Mouse (Mus musculus): ENCODE results near the gene Upk2. TPM values are rescaled to one million over a fixed set of nuclear protein-coding genes. Genes with fewer than 3 reads are reported as not detected.
A peak's percentile ranks its signal among the peaks of the same experiment; 100 is the strongest.

Upk2 gene
- polyA plus RNA-seq, 1 experiment from 2014 or later = not detected

- Histone ChIP-seq H3K4me1 (ENCODE audit: control insufficient read depth, insufficient read depth, low read length) (peaks cover 84% of the 10 kb centered on the region), H3K27ac (ENCODE audit: low read depth, low read length) (no peak overlapping the region; the same call in 1 of the 2 replicates), H3K9me3 (replicated peaks; ENCODE audit: control insufficient read depth, low read length) (no peaks in the 10 kb centered on the region), H3K36me3 (ENCODE audit: control insufficient read depth, insufficient read depth, low read length) (0 out of 2 replicates have a peak, but pooled peaks cover 5% of the 10 kb centered on the region), H3K27me3 (replicated peaks; ENCODE audit: control insufficient read depth, insufficient read depth, low read length) (no peaks in the 10 kb centered on the region), H3K4me2 (ENCODE audit: low read length) (peak overlapping the region; percentile 95), H3K4me3 (ENCODE audit: low read depth, low read length) (peak overlapping the region; percentile 3; the same call in 1 of the 2 replicates), H3K9ac (ENCODE audit: low read length) (no peak overlapping the region)
- no peak for DNase-seq (ENCODE audit: low spot score)
- WGBS = 17% methylated on average over 17 of the region's 17 CpGs
- ATAC-seq = no peak
Observed at GRCm38 (mm10) chr9:44490086-44490967, 35.6 kb upstream of the Upk2 start.

DNA sequence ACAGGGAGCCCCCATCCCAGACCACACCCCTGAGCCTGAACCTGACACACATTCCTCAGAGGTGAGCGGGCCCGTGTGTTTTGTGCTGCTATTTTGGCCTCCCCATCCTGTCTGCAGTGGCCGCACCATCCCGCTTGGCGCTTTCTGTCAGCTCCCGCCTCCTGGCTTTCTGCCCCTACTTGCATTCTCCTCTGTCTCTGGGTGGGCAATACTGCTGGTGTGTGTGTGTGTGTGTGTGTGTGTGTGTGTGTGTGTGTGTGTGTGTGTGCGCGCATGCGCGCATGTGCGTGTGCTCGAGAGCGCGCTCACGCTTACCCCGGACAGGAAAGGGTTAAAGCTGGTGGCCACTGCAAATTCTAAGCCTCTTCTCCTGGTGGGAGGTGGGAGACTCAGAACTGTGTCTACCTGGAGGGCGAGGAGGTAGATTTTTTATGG is 34.9 kb upstream of the Upk2 start:
- DNase-seq (ENCODE audit: low spot score) = peak; percentile 68
- WGBS = 2% methylated on average over 17 of the region's 17 CpGs
- H3K27ac ChIP-seq (ENCODE audit: low read depth, low read length) = peak overlapping the region; percentile 74
- H3K4me2 ChIP-seq (ENCODE audit: low read length) = peak overlapping the region; percentile 95
- peaks cover 85% of the 10 kb centered on the region for H3K4me1 ChIP-seq (ENCODE audit: control insufficient read depth, insufficient read depth, low read length)
- H3K27me3 ChIP-seq (replicated peaks; ENCODE audit: control insufficient read depth, insufficient read depth, low read length) = no peaks in the 10 kb centered on the region
- H3K36me3 ChIP-seq (ENCODE audit: control insufficient read depth, insufficient read depth, low read length) = 0 out of 2 replicates have a peak, but pooled peaks cover 5% of the 10 kb centered on the region
- no peak for ATAC-seq
- peak overlapping the region; percentile 3 for H3K4me3 ChIP-seq (ENCODE audit: low read depth, low read length)
- H3K9me3 ChIP-seq (replicated peaks; ENCODE audit: control insufficient read depth, low read length) = no peaks in the 10 kb centered on the region
- peak overlapping the region; percentile 48 for H3K9ac ChIP-seq (ENCODE audit: low read length)

GRCm38 (mm10) chr9:44488855-44489381 is 34.1 kb upstream of the Upk2 start:
- H3K4me1 ChIP-seq (ENCODE audit: control insufficient read depth, insufficient read depth, low read length) = peaks cover 85% of the 10 kb centered on the region
- no peaks in the 10 kb centered on the region for H3K9me3 ChIP-seq (replicated peaks; ENCODE audit: control insufficient read depth, low read length)
- WGBS = 6% methylated on average over 5 of the region's 5 CpGs
- DNase-seq (ENCODE audit: low spot score) (peak; percentile 92), ATAC-seq (peak; percentile 53)
- 0 out of 2 replicates have a peak, but pooled peaks cover 5% of the 10 kb centered on the region for H3K36me3 ChIP-seq (ENCODE audit: control insufficient read depth, insufficient read depth, low read length)
- peak overlapping the region; percentile 74 for H3K27ac ChIP-seq (ENCODE audit: low read depth, low read length)
- peak overlapping the region; percentile 48 for H3K9ac ChIP-seq (ENCODE audit: low read length)
- H3K27me3 ChIP-seq (replicated peaks; ENCODE audit: control insufficient read depth, insufficient read depth, low read length) = no peaks in the 10 kb centered on the region
- peak overlapping the region; percentile 95 for H3K4me2 ChIP-seq (ENCODE audit: low read length)
- peak overlapping the region; percentile 3 for H3K4me3 ChIP-seq (ENCODE audit: low read depth, low read length)

DNA sequence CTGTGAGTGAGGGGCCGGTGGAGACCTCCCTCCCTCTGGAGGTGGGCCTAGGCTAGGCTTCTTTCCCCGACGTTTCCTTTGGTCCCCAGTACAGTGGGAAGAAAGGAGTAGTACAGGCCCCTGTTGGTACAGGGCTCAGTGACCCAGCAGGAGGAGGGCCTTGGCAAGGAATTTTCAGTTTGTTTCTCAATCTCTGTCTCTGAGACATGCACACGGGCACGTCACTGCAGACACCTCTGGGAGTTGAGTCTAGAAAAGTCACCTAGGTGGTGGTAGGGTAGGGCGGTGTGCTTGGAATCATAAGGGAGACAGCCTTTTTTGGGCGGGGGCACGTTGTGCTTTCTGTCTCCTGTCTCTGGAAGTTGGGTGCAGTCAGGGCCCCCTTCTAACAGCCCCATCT is 33.6 kb upstream of the Upk2 start:
- 12% methylated on average over 8 of the region's 8 CpGs for WGBS
- 0 out of 2 replicates have a peak overlapping the region, but pooled peaks have one; percentile 3 for H3K4me3 ChIP-seq (ENCODE audit: low read depth, low read length)
- H3K9ac ChIP-seq (ENCODE audit: low read length) = peak overlapping the region; percentile 48; the same call in 1 of the 2 replicates
- no peaks in the 10 kb centered on the region for H3K27me3 ChIP-seq (replicated peaks; ENCODE audit: control insufficient read depth, insufficient read depth, low read length)
- H3K27ac ChIP-seq (ENCODE audit: low read depth, low read length) = peak overlapping the region; percentile 74
- ATAC-seq (peak; percentile 4), DNase-seq (ENCODE audit: low spot score) (no peak)
- H3K4me2 ChIP-seq (ENCODE audit: low read length) = peak overlapping the region; percentile 95
- H3K4me1 ChIP-seq (ENCODE audit: control insufficient read depth, insufficient read depth, low read length) = peaks cover 80% of the 10 kb centered on the region
- H3K9me3 ChIP-seq (replicated peaks; ENCODE audit: control insufficient read depth, low read length) = no peaks in the 10 kb centered on the region
- H3K36me3 ChIP-seq (ENCODE audit: control insufficient read depth, insufficient read depth, low read length) = 0 out of 2 replicates have a peak, but pooled peaks cover 5% of the 10 kb centered on the region

- H3K27me3 ChIP-seq (replicated peaks; ENCODE audit: control insufficient read depth, insufficient read depth, low read length) = no peaks in the 10 kb centered on the region
- peak overlapping the region; percentile 12 for H3K4me3 ChIP-seq (ENCODE audit: low read depth, low read length)
- 9% methylated on average over 7 of the region's 7 CpGs for WGBS
- ATAC-seq (no peak), DNase-seq (ENCODE audit: low spot score) (no peak)
- peak overlapping the region; percentile 95 for H3K4me2 ChIP-seq (ENCODE audit: low read length)
- 0 out of 2 replicates have a peak, but pooled peaks cover 5% of the 10 kb centered on the region for H3K36me3 ChIP-seq (ENCODE audit: control insufficient read depth, insufficient read depth, low read length)
- no peaks in the 10 kb centered on the region for H3K9me3 ChIP-seq (replicated peaks; ENCODE audit: control insufficient read depth, low read length)
- H3K27ac ChIP-seq (ENCODE audit: low read depth, low read length) = peak overlapping the region; percentile 74
- peak overlapping the region; percentile 46 for H3K9ac ChIP-seq (ENCODE audit: low read length)
- peaks cover 71% of the 10 kb centered on the region for H3K4me1 ChIP-seq (ENCODE audit: control insufficient read depth, insufficient read depth, low read length)
Observed at GRCm38 (mm10) chr9:44487441-44487840, 32.7 kb upstream of the Upk2 start.

DNA sequence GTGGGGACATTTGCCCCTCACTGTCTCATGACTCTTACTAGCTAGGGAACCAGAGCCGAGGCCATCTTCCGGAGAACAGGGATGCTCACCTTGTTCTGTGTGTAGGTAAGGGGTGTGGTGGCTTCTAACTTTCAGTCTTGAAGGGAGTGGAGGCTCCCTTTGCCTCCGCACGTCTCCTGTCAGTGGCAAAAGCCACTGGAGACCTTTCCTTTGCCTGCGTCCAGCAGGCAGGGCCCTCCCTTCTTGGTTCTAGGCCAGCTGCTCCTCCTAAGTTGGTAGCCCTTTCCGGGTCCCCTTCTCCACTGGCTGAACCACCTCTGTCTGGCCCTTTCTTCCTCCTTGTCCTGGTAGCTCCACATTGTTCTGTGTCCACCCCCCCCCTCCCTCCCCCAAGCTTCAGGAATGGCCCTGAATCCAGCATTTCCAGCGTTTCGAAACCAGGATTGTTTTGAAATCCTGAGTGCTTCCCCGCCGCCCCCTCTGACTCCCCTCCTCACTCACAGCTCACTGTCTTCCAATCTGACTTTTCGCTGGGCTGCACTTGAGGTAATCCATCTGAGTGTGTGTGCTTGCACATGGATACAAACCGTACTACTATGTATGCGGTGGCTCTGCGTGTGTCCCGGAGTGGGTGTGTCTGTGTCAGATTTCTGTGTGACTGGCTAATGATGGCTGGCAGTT is 32.1 kb upstream of the Upk2 start:
- H3K27me3 ChIP-seq (replicated peaks; ENCODE audit: control insufficient read depth, insufficient read depth, low read length) = no peaks in the 10 kb centered on the region
- WGBS = 15% methylated on average over 15 of the region's 15 CpGs
- H3K4me1 ChIP-seq (ENCODE audit: control insufficient read depth, insufficient read depth, low read length) = peaks cover 72% of the 10 kb centered on the region
- H3K27ac ChIP-seq (ENCODE audit: low read depth, low read length) = peak overlapping the region; percentile 74; the same call in 1 of the 2 replicates
- peak overlapping the region; percentile 12 for H3K4me3 ChIP-seq (ENCODE audit: low read depth, low read length)
- H3K9me3 ChIP-seq (replicated peaks; ENCODE audit: control insufficient read depth, low read length) = no peaks in the 10 kb centered on the region
- H3K4me2 ChIP-seq (ENCODE audit: low read length) = peak overlapping the region; percentile 95
- H3K36me3 ChIP-seq (ENCODE audit: control insufficient read depth, insufficient read depth, low read length) = 0 out of 2 replicates have a peak, but pooled peaks cover 3% of the 10 kb centered on the region
- H3K9ac ChIP-seq (ENCODE audit: low read length) = peak overlapping the region; percentile 46
- DNase-seq (ENCODE audit: low spot score) (no peak), ATAC-seq (no peak)

GRCm38 (mm10) chr9:44486335-44486734 is 31.6 kb upstream of the Upk2 start:
- 0 out of 2 replicates have a peak overlapping the region, but pooled peaks have one; percentile 74 for H3K27ac ChIP-seq (ENCODE audit: low read depth, low read length)

GRCm38 (mm10) chr9:44485516-44486161 is 30.9 kb upstream of the Upk2 start:
- Histone ChIP-seq H3K9ac (ENCODE audit: low read length) (peak overlapping the region; percentile 90), H3K4me2 (ENCODE audit: low read length) (peak overlapping the region; percentile 95), H3K9me3 (replicated peaks; ENCODE audit: control insufficient read depth, low read length) (no peaks in the 10 kb centered on the region), H3K27me3 (replicated peaks; ENCODE audit: control insufficient read depth, insufficient read depth, low read length) (no peaks in the 10 kb centered on the region), H3K36me3 (ENCODE audit: control insufficient read depth, insufficient read depth, low read length) (no peaks in the 10 kb centered on the region), H3K4me1 (ENCODE audit: control insufficient read depth, insufficient read depth, low read length) (peaks cover 72% of the 10 kb centered on the region), H3K4me3 (ENCODE audit: low read depth, low read length) (peak overlapping the region; percentile 99), H3K27ac (ENCODE audit: low read depth, low read length) (no peak overlapping the region; the same call in 1 of the 2 replicates)
- DNase-seq (ENCODE audit: low spot score) (no peak), ATAC-seq (no peak)
- 20% methylated on average over 14 of the region's 14 CpGs for WGBS

More at GRCm38 (mm10) chr9:44486335-44486734, 31.6 kb upstream of the Upk2 start:
- H3K9me3 ChIP-seq (replicated peaks; ENCODE audit: control insufficient read depth, low read length) = no peaks in the 10 kb centered on the region
- ATAC-seq (no peak), DNase-seq (ENCODE audit: low spot score) (no peak)
- peak overlapping the region; percentile 99; the same call in 1 of the 2 replicates for H3K4me3 ChIP-seq (ENCODE audit: low read depth, low read length)
- H3K9ac ChIP-seq (ENCODE audit: low read length) = peak overlapping the region; percentile 90
- H3K36me3 ChIP-seq (ENCODE audit: control insufficient read depth, insufficient read depth, low read length) = no peaks in the 10 kb centered on the region
- no peaks in the 10 kb centered on the region for H3K27me3 ChIP-seq (replicated peaks; ENCODE audit: control insufficient read depth, insufficient read depth, low read length)
- peak overlapping the region; percentile 95 for H3K4me2 ChIP-seq (ENCODE audit: low read length)
- 7% methylated on average over 3 of the region's 3 CpGs for WGBS
- H3K4me1 ChIP-seq (ENCODE audit: control insufficient read depth, insufficient read depth, low read length) = peaks cover 76% of the 10 kb centered on the region
